Mouse (Mus musculus) liver, embryonic 14.5 days (tissue): ENCODE results near the gene Tusc2. TPM values are rescaled to one million over a fixed set of nuclear protein-coding genes. Genes with fewer than 3 reads are reported as not detected.

ENCODE experiments used
- ATAC-seq: fragments of 200-750 bp; cut with Nextera tagmentation; 2 replicates; pipeline ENCODE4 v1.8.0; 2017; ENCODE audit warnings: moderate number of reproducible peaks, mild to moderate bottlenecking, moderate library complexity; ENCODE audit not compliant: insufficient read depth
- DNase-seq, 3 experiments: peaks; one replicate each; pipeline ENCODE4 v3.0.0-alpha.2; 2012 to 2013; ENCODE audit warnings: low read depth in 3 of 3, low spot score in 3 of 3
- H3K27ac ChIP-seq: fragments of 300-500 bp; sonication (generic); 2 replicates; pipeline ENCODE4 v1.5.1; 2014; ENCODE audit warnings: moderate library complexity, mild to moderate bottlenecking, control low read depth, inconsistent platforms
- H3K27me3 ChIP-seq: fragments of 300-500 bp; sonication (generic); 2 replicates; pipeline ENCODE4 v1.6.1; 2014; ENCODE audit warnings: mild to moderate bottlenecking, low read length, moderate library complexity; ENCODE audit not compliant: control insufficient read depth, insufficient read depth
- H3K36me3 ChIP-seq: fragments of 300-500 bp; sonication (generic); replicated peaks from 2 replicates; pipeline ENCODE4 v1.6.1; 2014; ENCODE audit warnings: low read depth; ENCODE audit not compliant: control insufficient read depth, insufficient read depth
- H3K4me1 ChIP-seq, 2 experiments: fragments of 200-500 bp in 1 of 2; fragments of 300-500 bp in 1 of 2; sonication (generic) in 1 of 2; replicated peaks; 2 replicates each; pipeline ENCODE4 v1.6.1; 2012 to 2014; ENCODE audit warnings: antibody characterized with exemption in 1 of 2, inconsistent platforms in 1 of 2, low read length in 1 of 2; ENCODE audit not compliant: control insufficient read depth in 2 of 2, insufficient read depth in 2 of 2
- H3K4me2 ChIP-seq: fragments of 300-500 bp; sonication (generic); 2 replicates; pipeline ENCODE4 v1.6.1; 2014; ENCODE audit warnings: low read depth, mild to moderate bottlenecking, control low read depth, moderate library complexity
- H3K4me3 ChIP-seq, 2 experiments: fragments of 200-500 bp in 1 of 2; fragments of 300-500 bp in 1 of 2; sonication (generic) in 1 of 2; 2 replicates each; pipeline ENCODE4 v1.5.1; 2012 to 2014; ENCODE audit warnings: low read depth in 2 of 2, low read length in 2 of 2, mild to moderate bottlenecking in 2 of 2, control low read depth in 1 of 2, inconsistent platforms in 1 of 2, moderate library complexity in 1 of 2; ENCODE audit not compliant: insufficient read depth in 1 of 2
- H3K9ac ChIP-seq: fragments of 300-500 bp; sonication (generic); replicated peaks from 2 replicates; pipeline ENCODE4 v1.6.1; 2014; ENCODE audit warnings: mild to moderate bottlenecking, control low read depth, moderate library complexity
- H3K9me3 ChIP-seq: fragments of 300-500 bp; sonication (generic); 2 replicates; pipeline ENCODE4 v1.6.1; 2016; ENCODE audit warnings: low read length, mixed read lengths; ENCODE audit not compliant: control insufficient read depth
- CTCF ChIP-seq: IDR thresholded peaks from 2 replicates; pipeline ENCODE4 v1.5.1; 2016; ENCODE audit warnings: antibody characterized with exemption, low read depth, control low read depth
- EP300 ChIP-seq: IDR thresholded peaks from 2 replicates; pipeline ENCODE4 v1.6.1; 2016; ENCODE audit warnings: antibody characterized with exemption, low read depth
- WGBS: fragments of 180-500 bp; shearing (Covaris S2); extraction: QIAGEN DNeasy Blood & Tissue Kit; methylation state at CpG from one replicate; pipeline ENCODE4 v1.1.7; 2014; ENCODE audit not compliant: insufficient replicate concordance; 5-methylcytosine and 5-hydroxymethylcytosine counted together
- polyA plus RNA-seq, 2 experiments: library from polyadenylated mRNA; depleted of rRNA in 1 of 2; stranded (reverse) in 1 of 2; unstranded in 1 of 2; fragments of >200 nt; fragmentation: Nextera tagmentation in 1 of 2; extraction: Ambion mirVana in 1 of 2; gene quantifications; 2 replicates each; pipeline versions ENCODE4 v1.2.1 to v1.2.3; 2012 to 2014

The Tusc2 gene
- polyA plus RNA-seq, 2 experiments, result 22.6 to 39.7 TPM

- H3K9ac ChIP-seq, result no peak overlapping the region
- no peak overlapping the region for H3K4me2 ChIP-seq
- 88% methylated on average over 11 of the region's 11 CpGs for WGBS
- H3K27ac ChIP-seq, result no peak overlapping the region
- no peak for DNase-seq
- H3K9me3 ChIP-seq, result no peaks in the 10 kb centered on the region
- H3K36me3 ChIP-seq, result peaks cover 62% of the 10 kb centered on the region
- TF ChIP-seq CTCF, result no peak
- TF ChIP-seq EP300, result no peak
- H3K4me1 ChIP-seq, result peaks cover 13 to 18% of the 10 kb centered on the region in 2 experiments; a peak in 3 of 4 replicates
- H3K4me3 ChIP-seq, result no peak overlapping the region
- no peak for ATAC-seq
- no peaks in the 10 kb centered on the region; the same call in 1 of the 2 replicates for H3K27me3 ChIP-seq
Measured at GRCm38 (mm10) chr9:107593101-107593976, 30.3 kb downstream of the Tusc2 start.

DNA sequence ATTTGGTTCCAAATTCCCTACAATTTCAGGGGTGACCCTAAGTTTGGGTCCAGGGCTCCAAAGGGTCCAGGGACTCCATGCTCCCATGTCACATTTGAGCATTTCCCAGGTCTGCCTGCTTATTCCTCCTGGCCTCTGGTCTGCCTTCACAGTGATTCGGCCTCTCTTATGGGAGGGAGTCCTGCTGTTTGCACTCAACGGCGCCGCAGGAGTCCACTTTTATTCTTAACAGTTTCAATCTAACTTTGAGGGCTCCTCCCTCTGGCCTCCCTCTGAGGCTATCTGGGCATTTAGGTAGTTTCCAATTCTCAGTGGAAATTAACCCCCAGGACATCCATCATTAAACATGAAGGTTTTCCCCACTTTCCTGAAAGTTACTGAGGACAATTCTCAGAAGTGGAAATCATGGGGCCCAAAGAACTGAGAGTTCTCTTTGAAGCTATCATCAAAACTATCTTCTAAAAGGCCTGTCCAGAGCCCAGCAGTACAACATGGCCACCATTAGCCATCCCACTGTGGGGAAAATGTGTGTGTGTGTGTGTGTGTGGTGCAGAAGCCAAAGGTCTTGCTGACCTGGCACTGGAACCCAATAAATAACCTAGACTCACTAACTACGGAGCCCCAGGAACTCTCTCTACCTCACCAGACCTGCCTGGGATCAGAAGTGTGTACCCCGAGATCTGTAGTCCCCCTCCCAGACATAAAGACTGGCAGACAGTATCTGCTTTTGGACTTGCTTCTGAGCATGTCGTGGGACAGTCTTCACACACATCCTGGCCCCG is 31.4 kb downstream of the Tusc2 start:
- Histone ChIP-seq H3K4me2 (no peak overlapping the region), H3K9me3 (no peaks in the 10 kb centered on the region), H3K27ac (no peak overlapping the region), H3K9ac (no peak overlapping the region), H3K4me3 (no peak overlapping the region), H3K36me3 (peaks cover 53% of the 10 kb centered on the region), H3K4me1 (peaks cover 12% of the 10 kb centered on the region in 2 experiments; a peak in 3 of 4 replicates), H3K27me3 (no peaks in the 10 kb centered on the region; the same call in 1 of the 2 replicates)
- ATAC-seq (no peak), DNase-seq (no peak)
- no peak for TF ChIP-seq EP300
- no peak for TF ChIP-seq CTCF
- WGBS, result 82% methylated on average over 8 of the region's 8 CpGs

GRCm38 (mm10) chr9:107596619-107597569 is 33.8 kb downstream of the Tusc2 start:
- WGBS, result 82% methylated on average over 11 of the region's 11 CpGs
- DNase-seq (no peak), ATAC-seq (no peak)
- no peak for TF ChIP-seq EP300
- no peak for TF ChIP-seq CTCF
- Histone ChIP-seq H3K27me3 (no peaks in the 10 kb centered on the region; the same call in 1 of the 2 replicates), H3K27ac (no peak overlapping the region), H3K9me3 (no peaks in the 10 kb centered on the region), H3K9ac (no peak overlapping the region), H3K36me3 (peaks cover 29% of the 10 kb centered on the region), H3K4me2 (no peak overlapping the region), H3K4me1 (peaks cover 0 to 2% of the 10 kb centered on the region in 2 experiments; a peak in 1 of 4 replicates), H3K4me3 (no peak overlapping the region)

DNA sequence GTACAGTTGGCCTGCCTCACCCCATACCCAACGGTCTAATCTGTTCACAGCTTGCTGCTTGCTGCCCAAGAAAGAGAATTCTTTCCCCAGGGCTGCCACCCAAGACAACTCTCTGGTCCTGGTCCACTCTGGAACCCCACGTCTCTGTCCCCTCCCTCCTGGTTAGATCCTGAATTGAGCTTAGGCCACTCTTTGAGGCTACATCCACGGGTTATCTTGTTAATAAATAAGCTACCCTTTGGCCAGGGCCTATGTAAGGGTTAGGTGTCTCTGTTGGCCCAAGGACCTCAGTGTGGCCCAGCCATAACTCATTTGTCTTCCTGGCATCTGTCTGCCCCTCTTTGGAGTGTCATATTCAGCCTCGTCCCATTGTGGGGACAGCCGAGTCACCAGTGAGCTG is 35.3 kb downstream of the Tusc2 start:
- H3K4me1 ChIP-seq, result peaks cover 0 to 7% of the 10 kb centered on the region in 2 experiments; a peak in 3 of 4 replicates
- WGBS, result 67% methylated on average over 5 of the region's 5 CpGs
- H3K36me3 ChIP-seq, result peaks cover 14% of the 10 kb centered on the region
- H3K27me3 ChIP-seq, result no peaks in the 10 kb centered on the region; the same call in 1 of the 2 replicates
- H3K4me2 ChIP-seq, result no peak overlapping the region
- ATAC-seq (no peak), DNase-seq (no peak)
- no peaks in the 10 kb centered on the region for H3K9me3 ChIP-seq
- no peak overlapping the region for H3K4me3 ChIP-seq
- H3K27ac ChIP-seq, result no peak overlapping the region
- no peak overlapping the region for H3K9ac ChIP-seq
- no peak for TF ChIP-seq CTCF
- no peak for TF ChIP-seq EP300
